Mouse (Mus musculus): Measurements from ENCODE around the gene Gprin2. TPM values are rescaled to one million over a fixed set of nuclear protein-coding genes. Genes with fewer than 3 reads are reported as not detected.

The Gprin2 gene
- polyA plus RNA-seq, 1 experiment from 2014 or later: 0.46 TPM

DNA sequence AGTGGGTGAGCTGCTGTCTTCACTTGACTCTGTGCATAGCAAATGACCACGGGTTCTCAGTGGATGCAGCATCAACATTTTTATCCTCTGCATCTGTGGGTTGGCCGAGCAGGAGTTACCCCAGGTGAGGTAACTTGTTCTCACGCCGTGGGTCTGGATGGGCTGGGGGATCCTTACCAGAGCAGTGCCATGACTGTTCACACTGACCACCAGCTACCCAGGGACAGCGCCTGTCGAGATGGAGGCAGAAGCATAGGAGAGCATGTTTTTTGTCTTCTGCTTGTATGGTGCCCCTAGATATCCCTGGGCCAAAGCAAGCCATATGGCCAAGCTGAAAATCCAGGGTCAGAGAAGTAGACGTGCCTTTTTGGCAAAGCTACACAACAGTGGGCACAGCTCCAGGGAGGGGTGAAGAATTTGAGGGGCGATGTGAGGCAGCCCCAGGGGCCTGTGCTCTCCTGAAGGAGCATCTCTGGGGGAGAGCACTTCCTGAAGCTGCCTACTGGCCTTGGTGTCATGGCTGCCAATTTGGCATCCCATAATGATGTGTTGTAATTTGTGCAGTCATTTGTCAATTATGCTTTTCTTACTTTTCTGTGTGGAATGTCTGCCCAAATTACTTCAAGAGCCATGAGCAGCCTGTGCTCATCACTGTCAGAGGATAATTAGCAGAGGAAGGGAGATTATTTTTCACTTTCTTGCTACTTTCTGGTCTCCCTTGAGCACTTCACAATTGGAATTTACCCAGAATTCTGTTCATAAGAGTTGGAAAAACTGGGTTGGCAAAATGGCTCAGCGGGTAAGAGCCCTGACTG is 31.6 kb upstream of the Gprin2 start:
- Histone ChIP-seq H3K4me1 (replicated peaks; ENCODE audit: control insufficient read depth, insufficient read depth) (no peaks in the 10 kb centered on the region), H3K4me3 (ENCODE audit: low read depth, low read length) (no peak overlapping the region), H3K9me3 (ENCODE audit: control insufficient read depth, low read length) (no peaks in the 10 kb centered on the region), H3K4me2 (replicated peaks; ENCODE audit: low read depth) (no peak overlapping the region), H3K9ac (ENCODE audit: low read length) (no peak overlapping the region), H3K27ac (replicated peaks) (no peak overlapping the region), H3K36me3 (ENCODE audit: control insufficient read depth, insufficient read depth, low read length) (no peaks in the 10 kb centered on the region), H3K27me3 (ENCODE audit: control insufficient read depth, insufficient read depth, low read length) (no peaks in the 10 kb centered on the region)
- DNase-seq (ENCODE audit: low spot score) (no peak), ATAC-seq (ENCODE audit: low FRiP score, low TSS enrichment) (no peak)
- WGBS: 81% methylated on average over 9 of the region's 9 CpGs
- TF ChIP-seq CTCF (IDR thresholded peaks at IDR 0.05; ENCODE audit: low read depth) (no peak), EP300 (optimal IDR thresholded peaks at IDR 0.05) (no peak)

DNA sequence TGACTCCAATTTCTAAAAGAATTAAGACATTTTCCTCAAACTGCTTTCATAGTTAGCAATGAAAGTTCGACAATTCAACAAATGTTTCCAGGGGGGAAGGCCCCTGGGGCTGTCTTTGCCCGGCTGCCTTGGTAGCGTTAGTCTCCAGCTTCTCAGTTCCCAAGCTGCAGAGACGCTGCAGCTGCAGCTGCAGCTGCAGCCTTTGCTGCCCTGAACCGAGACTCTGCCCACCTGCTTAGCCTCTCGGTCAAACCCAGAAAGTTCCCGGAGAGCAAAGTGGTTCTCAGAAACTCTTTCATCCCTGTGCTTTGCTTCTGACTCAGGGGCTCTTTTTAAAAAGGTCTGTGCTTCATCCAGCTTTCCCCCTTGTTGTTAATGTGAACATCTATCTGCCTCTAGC is 30.9 kb upstream of the Gprin2 start:
- ATAC-seq (ENCODE audit: low FRiP score, low TSS enrichment): no peak
- H3K27ac ChIP-seq (replicated peaks): no peak overlapping the region

DNA sequence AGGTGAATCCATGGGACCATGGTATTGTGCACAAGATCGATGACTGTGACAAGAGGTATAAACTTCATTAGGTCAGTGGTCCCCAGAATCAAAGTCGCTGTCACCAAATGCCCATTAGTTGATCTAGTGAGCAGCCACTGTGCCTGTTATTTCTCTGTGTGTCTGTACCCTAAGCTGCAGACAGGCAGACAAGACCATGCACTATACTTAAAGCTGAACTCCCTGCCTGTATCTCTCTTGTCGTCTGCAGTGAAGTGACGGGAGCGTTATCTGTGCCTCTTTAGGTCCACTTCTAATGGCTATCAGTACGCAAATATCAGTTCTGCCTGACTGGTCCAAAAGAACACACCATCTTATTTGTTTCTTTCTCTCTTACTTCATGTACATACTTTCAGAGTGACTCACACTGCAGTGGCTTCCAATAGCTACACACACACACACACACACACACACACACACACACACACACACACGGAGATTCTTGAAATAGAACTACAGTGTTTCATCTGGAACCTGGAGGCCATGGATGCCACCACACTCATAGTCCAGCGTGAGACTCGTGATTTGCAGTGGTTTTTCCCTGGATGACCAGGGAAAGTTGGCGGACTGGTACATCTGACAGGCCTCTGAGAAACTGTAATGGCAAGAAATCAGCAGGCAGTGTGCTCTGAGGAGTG is 27.5 kb upstream of the Gprin2 start:
- DNase-seq (ENCODE audit: low spot score): peak; percentile 37
- Histone ChIP-seq H3K4me3 (ENCODE audit: low read depth, low read length) (no peak overlapping the region), H3K9ac (ENCODE audit: low read length) (no peak overlapping the region), H3K4me2 (replicated peaks; ENCODE audit: low read depth) (no peak overlapping the region), H3K9me3 (ENCODE audit: control insufficient read depth, low read length) (no peaks in the 10 kb centered on the region), H3K27me3 (ENCODE audit: control insufficient read depth, insufficient read depth, low read length) (no peaks in the 10 kb centered on the region), H3K27ac (replicated peaks) (no peak overlapping the region), H3K36me3 (ENCODE audit: control insufficient read depth, insufficient read depth, low read length) (no peaks in the 10 kb centered on the region), H3K4me1 (replicated peaks; ENCODE audit: control insufficient read depth, insufficient read depth) (no peaks in the 10 kb centered on the region)
- TF ChIP-seq EP300 (optimal IDR thresholded peaks at IDR 0.05) (no peak), CTCF (IDR thresholded peaks at IDR 0.05; ENCODE audit: low read depth) (no peak)
- WGBS: 71% methylated on average over 10 of the region's 10 CpGs
- ATAC-seq (ENCODE audit: low FRiP score, low TSS enrichment): 0 out of 2 replicates have a peak, but pooled peaks have one; percentile 56

More for the DNA sequence above, 30.9 kb upstream of the Gprin2 start:
- Histone ChIP-seq H3K9me3 (ENCODE audit: control insufficient read depth, low read length) (no peaks in the 10 kb centered on the region), H3K4me2 (replicated peaks; ENCODE audit: low read depth) (no peak overlapping the region), H3K9ac (ENCODE audit: low read length) (no peak overlapping the region), H3K4me3 (ENCODE audit: low read depth, low read length) (no peak overlapping the region), H3K27me3 (ENCODE audit: control insufficient read depth, insufficient read depth, low read length) (no peaks in the 10 kb centered on the region), H3K36me3 (ENCODE audit: control insufficient read depth, insufficient read depth, low read length) (no peaks in the 10 kb centered on the region), H3K4me1 (replicated peaks; ENCODE audit: control insufficient read depth, insufficient read depth) (no peaks in the 10 kb centered on the region)
- 68% methylated on average over 7 of the region's 7 CpGs for WGBS
- TF ChIP-seq EP300 (optimal IDR thresholded peaks at IDR 0.05): no peak
- TF ChIP-seq CTCF (IDR thresholded peaks at IDR 0.05; ENCODE audit: low read depth): no peak
- DNase-seq (ENCODE audit: low spot score): no peak

DNA sequence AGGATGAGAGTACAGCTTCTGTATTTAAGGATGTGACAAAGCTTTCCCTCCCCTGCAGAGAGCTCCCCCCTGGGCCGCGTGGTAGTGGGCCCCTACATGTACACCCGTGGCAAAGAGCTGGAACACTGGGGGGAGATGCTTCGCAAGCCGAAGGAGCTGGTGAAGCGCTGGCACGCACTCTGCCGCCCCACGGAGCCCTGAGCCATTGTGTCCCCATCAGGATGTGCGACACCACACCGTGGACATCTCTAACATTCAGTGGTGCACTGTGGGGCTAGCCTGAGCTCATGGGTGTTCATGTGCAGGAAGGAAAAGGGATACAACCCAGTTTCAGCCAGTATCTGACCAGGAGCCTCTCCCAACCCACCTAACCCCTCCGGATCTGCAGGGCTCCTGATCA is 26.5 kb upstream of the Gprin2 start:
- H3K27ac ChIP-seq (replicated peaks): no peak overlapping the region
- H3K27me3 ChIP-seq (ENCODE audit: control insufficient read depth, insufficient read depth, low read length): no peaks in the 10 kb centered on the region
- H3K4me2 ChIP-seq (replicated peaks; ENCODE audit: low read depth): no peak overlapping the region
- H3K4me1 ChIP-seq (replicated peaks; ENCODE audit: control insufficient read depth, insufficient read depth): no peaks in the 10 kb centered on the region
- TF ChIP-seq EP300 (optimal IDR thresholded peaks at IDR 0.05) (no peak), CTCF (IDR thresholded peaks at IDR 0.05; ENCODE audit: low read depth) (no peak)
- no peaks in the 10 kb centered on the region for H3K36me3 ChIP-seq (ENCODE audit: control insufficient read depth, insufficient read depth, low read length)
- DNase-seq (ENCODE audit: low spot score): no peak
- H3K9me3 ChIP-seq (ENCODE audit: control insufficient read depth, low read length): no peaks in the 10 kb centered on the region
- no peak overlapping the region for H3K9ac ChIP-seq (ENCODE audit: low read length)
- H3K4me3 ChIP-seq (ENCODE audit: low read depth, low read length): no peak overlapping the region
- 0 out of 2 replicates have a peak, but pooled peaks have one; percentile 35 for ATAC-seq (ENCODE audit: low FRiP score, low TSS enrichment)
- 80% methylated on average over 12 of the region's 12 CpGs for WGBS

DNA sequence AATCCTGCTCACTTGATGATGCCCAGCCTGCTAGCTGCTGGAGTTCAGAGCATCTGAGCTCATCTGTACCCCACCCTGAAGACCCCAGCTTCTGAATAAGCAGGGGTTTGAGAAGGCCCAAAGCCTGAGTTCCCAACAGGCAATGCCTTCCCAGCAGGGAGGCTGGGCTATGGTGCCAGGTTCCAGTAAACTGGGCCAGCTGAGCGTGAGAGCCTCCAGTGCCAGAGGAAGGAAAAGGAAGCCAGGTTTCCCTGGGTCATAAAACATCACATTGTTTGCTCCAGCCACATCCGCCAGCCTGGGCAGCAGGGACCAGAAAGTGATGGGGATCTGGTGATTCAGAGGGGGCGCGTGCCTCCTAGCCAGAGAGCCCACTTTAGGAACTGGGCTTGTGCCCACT is 25.1 kb upstream of the Gprin2 start:
- no peak overlapping the region for H3K4me3 ChIP-seq (ENCODE audit: low read depth, low read length)
- no peak for TF ChIP-seq EP300 (optimal IDR thresholded peaks at IDR 0.05)
- TF ChIP-seq CTCF (IDR thresholded peaks at IDR 0.05; ENCODE audit: low read depth): no peak
- H3K4me1 ChIP-seq (replicated peaks; ENCODE audit: control insufficient read depth, insufficient read depth): no peaks in the 10 kb centered on the region
- H3K9me3 ChIP-seq (ENCODE audit: control insufficient read depth, low read length): no peaks in the 10 kb centered on the region
- ATAC-seq (ENCODE audit: low FRiP score, low TSS enrichment) (no peak), DNase-seq (ENCODE audit: low spot score) (no peak)
- H3K36me3 ChIP-seq (ENCODE audit: control insufficient read depth, insufficient read depth, low read length): no peaks in the 10 kb centered on the region
- H3K9ac ChIP-seq (ENCODE audit: low read length): no peak overlapping the region
- WGBS: 78% methylated on average over 4 of the region's 4 CpGs
- H3K27me3 ChIP-seq (ENCODE audit: control insufficient read depth, insufficient read depth, low read length): no peaks in the 10 kb centered on the region
- H3K27ac ChIP-seq (replicated peaks): no peak overlapping the region
- no peak overlapping the region for H3K4me2 ChIP-seq (replicated peaks; ENCODE audit: low read depth)

DNA sequence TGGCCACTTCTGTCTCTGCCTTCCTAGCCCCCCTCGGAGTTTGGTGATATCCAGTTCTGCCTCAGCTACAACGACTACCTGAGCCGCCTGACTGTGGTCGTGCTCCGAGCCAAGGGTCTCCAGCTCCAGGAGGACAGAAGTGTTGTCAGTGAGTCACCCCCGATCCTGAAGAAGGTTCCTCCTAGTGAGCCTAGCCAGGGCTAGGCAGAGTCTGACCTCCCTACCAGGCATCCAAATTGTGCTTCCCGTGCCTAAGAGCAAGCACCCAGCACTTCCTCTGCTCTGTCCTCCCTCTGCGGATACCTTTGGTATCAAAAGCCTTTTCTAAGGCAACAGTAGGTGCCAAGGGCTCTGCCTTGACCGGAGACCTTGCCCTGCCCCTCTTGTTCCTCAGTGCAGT is 24.5 kb upstream of the Gprin2 start:
- Histone ChIP-seq H3K4me2 (replicated peaks; ENCODE audit: low read depth) (no peak overlapping the region), H3K27me3 (ENCODE audit: control insufficient read depth, insufficient read depth, low read length) (no peaks in the 10 kb centered on the region), H3K36me3 (ENCODE audit: control insufficient read depth, insufficient read depth, low read length) (no peaks in the 10 kb centered on the region), H3K4me1 (replicated peaks; ENCODE audit: control insufficient read depth, insufficient read depth) (no peaks in the 10 kb centered on the region), H3K9ac (ENCODE audit: low read length) (no peak overlapping the region), H3K27ac (replicated peaks) (no peak overlapping the region), H3K4me3 (ENCODE audit: low read depth, low read length) (no peak overlapping the region), H3K9me3 (ENCODE audit: control insufficient read depth, low read length) (no peaks in the 10 kb centered on the region)
- 85% methylated on average over 9 of the region's 9 CpGs for WGBS
- DNase-seq (ENCODE audit: low spot score) (no peak), ATAC-seq (ENCODE audit: low FRiP score, low TSS enrichment) (no peak)
- TF ChIP-seq EP300 (optimal IDR thresholded peaks at IDR 0.05) (no peak), CTCF (IDR thresholded peaks at IDR 0.05; ENCODE audit: low read depth) (no peak)
